Mouse (Mus musculus) embryonic facial prominence, embryonic 11.5 days (tissue): Measurements from ENCODE around the gene H1fx. TPM values are rescaled to one million over a fixed set of nuclear protein-coding genes. Genes with fewer than 3 reads are reported as not detected.
A peak's percentile ranks its signal among the peaks of the same experiment; 100 is the strongest.
"Not testable (repeated sequence)": the region's sequence is repeated elsewhere in the genome, so short reads cannot be mapped to it uniquely, and the experiment has no call there.

Source experiments
- ATAC-seq: fragments of 200-750 bp; cut with Nextera tagmentation; replicated peaks from 2 replicates; pipeline ENCODE4 v1.8.0; 2017; ENCODE audit warnings: low read depth; ENCODE audit not compliant: insufficient number of reproducible peaks, low FRiP score, low TSS enrichment
- DNase-seq: peaks from one replicate; pipeline ENCODE4 v3.0.0-alpha.2; 2015; ENCODE audit warnings: low spot score
- H3K27ac ChIP-seq: fragments of 300-500 bp; sonication (generic); replicated peaks from 2 replicates; pipeline ENCODE4 v1.5.1; 2014; ENCODE audit warnings: mild to moderate bottlenecking, low read depth, low read length, control low read depth
- H3K27me3 ChIP-seq: fragments of 300-500 bp; sonication (generic); 2 replicates; pipeline ENCODE4 v1.6.1; 2014; ENCODE audit warnings: mild to moderate bottlenecking, low read length, moderate library complexity, mixed read lengths; ENCODE audit not compliant: control insufficient read depth, insufficient read depth
- H3K36me3 ChIP-seq: fragments of 300-500 bp; sonication (generic); replicated peaks from 2 replicates; pipeline ENCODE4 v1.6.1; 2014; ENCODE audit warnings: low read depth, mild to moderate bottlenecking, low read length, moderate library complexity, mixed read lengths; ENCODE audit not compliant: control insufficient read depth, insufficient read depth
- H3K4me1 ChIP-seq: fragments of 300-500 bp; sonication (generic); 2 replicates; pipeline ENCODE4 v1.6.1; 2014; ENCODE audit warnings: low read length, mixed read lengths; ENCODE audit not compliant: control insufficient read depth, insufficient read depth
- H3K4me2 ChIP-seq: fragments of 300-500 bp; sonication (generic); 2 replicates; pipeline ENCODE4 v1.6.1; 2014; ENCODE audit warnings: low read depth, mild to moderate bottlenecking, control low read depth, low read length, moderate library complexity
- H3K4me3 ChIP-seq: fragments of 300-500 bp; sonication (generic); 2 replicates; pipeline ENCODE4 v1.5.1; 2014; ENCODE audit warnings: low read depth, low read length, control low read depth
- H3K9ac ChIP-seq: fragments of 300-500 bp; sonication (generic); replicated peaks from 2 replicates; pipeline ENCODE4 v1.6.1; 2014; ENCODE audit warnings: mild to moderate bottlenecking, control low read depth, low read length
- H3K9me3 ChIP-seq: fragments of 300-500 bp; sonication (generic); replicated peaks from 2 replicates; pipeline ENCODE4 v1.6.1; 2016; ENCODE audit warnings: mild to moderate bottlenecking, low read length, inconsistent platforms, mixed read lengths; ENCODE audit not compliant: control insufficient read depth
- WGBS: fragments of 180-500 bp; shearing (Covaris S2); extraction: QIAGEN DNeasy Blood & Tissue Kit; methylation state at CpG from one replicate; pipeline ENCODE4 v1.1.7; 2014; 5-methylcytosine and 5-hydroxymethylcytosine counted together
- polyA plus RNA-seq: library from polyadenylated mRNA; unstranded; fragments of >200 nt; fragmentation: Nextera tagmentation; extraction: Ambion mirVana; gene quantifications from 2 replicates; pipeline ENCODE4 v1.2.1, GENCODE M21; 2014

H1fx gene
- polyA plus RNA-seq, 1 experiment from 2014 or later, result 92.5 TPM

DNA sequence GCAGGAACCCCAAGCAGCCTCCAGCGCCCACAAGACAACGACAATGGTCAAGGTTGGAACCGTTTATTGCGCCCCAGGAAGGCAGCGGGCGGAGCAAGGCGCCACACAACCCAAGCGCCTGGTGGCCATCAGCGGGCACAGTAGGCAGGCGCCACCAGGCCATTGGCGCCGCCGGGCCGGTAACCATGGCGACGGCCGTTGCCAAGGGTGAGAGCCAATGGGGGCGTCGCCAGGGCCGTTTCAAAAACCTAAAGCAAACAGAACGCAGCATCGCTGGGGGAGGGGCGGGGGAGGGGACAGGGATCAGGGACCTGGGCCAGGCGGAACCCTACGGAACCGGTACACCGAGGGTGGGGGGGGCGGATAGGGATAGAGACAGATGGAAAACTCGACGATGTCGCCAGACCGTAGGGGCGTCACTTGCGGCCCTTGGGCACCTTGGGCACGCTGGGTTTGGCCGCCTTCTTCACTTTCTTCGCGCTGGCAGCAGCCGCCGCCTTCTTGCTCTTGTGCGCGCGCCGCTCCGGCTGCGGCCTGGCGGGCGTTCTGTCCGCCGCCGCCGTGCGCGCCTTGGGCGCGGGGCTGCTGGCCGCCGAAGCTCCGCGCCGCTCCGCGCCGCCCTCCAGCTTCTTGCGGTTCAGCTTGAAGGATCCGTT, 935 bp downstream of the H1fx start:
- Histone ChIP-seq H3K4me2 (peak overlapping the region; percentile 76), H3K27ac (peak overlapping the region; percentile 93), H3K4me1 (peaks cover 2% of the 10 kb centered on the region; the same call in 1 of the 2 replicates), H3K27me3 (no peaks in the 10 kb centered on the region), H3K36me3 (peaks cover 4% of the 10 kb centered on the region), H3K4me3 (peak overlapping the region; percentile 97), H3K9me3 (no peaks in the 10 kb centered on the region), H3K9ac (peak overlapping the region; percentile 97)
- WGBS, result 0% methylated on average over 46 of the region's 66 CpGs
- peak; percentile 85 for ATAC-seq
- peak; percentile 95 for DNase-seq

- peak overlapping the region; percentile 97 for H3K9ac ChIP-seq
- DNase-seq (no peak), ATAC-seq (no peak)
- 59% methylated on average over 3 of the region's 3 CpGs for WGBS
- peaks cover 2% of the 10 kb centered on the region; the same call in 1 of the 2 replicates for H3K36me3 ChIP-seq
- H3K4me1 ChIP-seq, result peaks cover 2% of the 10 kb centered on the region; the same call in 1 of the 2 replicates
- H3K4me2 ChIP-seq, result peak overlapping the region; percentile 76
- H3K27ac ChIP-seq, result peak overlapping the region; percentile 93; the same call in 1 of the 2 replicates
- H3K4me3 ChIP-seq, result peak overlapping the region; percentile 97
- H3K27me3 ChIP-seq, result no peaks in the 10 kb centered on the region
- H3K9me3 ChIP-seq, result no peaks in the 10 kb centered on the region
Observed at GRCm38 (mm10) chr6:87979728-87980127, 1.7 kb downstream of the H1fx start.

DNA sequence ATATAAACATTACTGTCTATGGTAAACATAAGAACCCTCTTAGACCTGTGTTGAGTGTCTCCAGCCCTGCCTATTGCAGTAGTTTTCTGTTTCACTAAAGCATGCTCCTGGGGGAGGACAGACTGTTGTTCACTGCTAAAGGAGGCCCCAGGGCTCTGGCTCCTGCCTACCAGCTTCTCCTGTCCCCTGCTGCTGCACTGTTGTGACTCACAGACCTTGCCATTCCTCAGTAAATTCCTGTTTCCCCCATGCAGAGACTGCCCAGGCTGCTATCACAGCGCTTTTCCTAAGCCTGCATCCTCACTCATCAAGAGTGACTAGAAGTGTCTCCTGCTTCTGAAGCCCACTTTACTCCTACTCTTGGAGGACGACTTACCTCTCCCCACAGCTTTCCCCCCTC, 11.4 kb downstream of the H1fx start:
- no peaks in the 10 kb centered on the region for H3K27me3 ChIP-seq
- no peaks in the 10 kb centered on the region for H3K9me3 ChIP-seq
- H3K9ac ChIP-seq, result no peak overlapping the region
- H3K4me1 ChIP-seq, result no peaks in the 10 kb centered on the region
- no peaks in the 10 kb centered on the region for H3K36me3 ChIP-seq
- WGBS, result 26% methylated on average over 2 of the region's 2 CpGs
- DNase-seq, result no peak
- H3K4me3 ChIP-seq, result no peak overlapping the region
- no peak overlapping the region for H3K27ac ChIP-seq
- no peak overlapping the region for H3K4me2 ChIP-seq
- no peak for ATAC-seq

DNA sequence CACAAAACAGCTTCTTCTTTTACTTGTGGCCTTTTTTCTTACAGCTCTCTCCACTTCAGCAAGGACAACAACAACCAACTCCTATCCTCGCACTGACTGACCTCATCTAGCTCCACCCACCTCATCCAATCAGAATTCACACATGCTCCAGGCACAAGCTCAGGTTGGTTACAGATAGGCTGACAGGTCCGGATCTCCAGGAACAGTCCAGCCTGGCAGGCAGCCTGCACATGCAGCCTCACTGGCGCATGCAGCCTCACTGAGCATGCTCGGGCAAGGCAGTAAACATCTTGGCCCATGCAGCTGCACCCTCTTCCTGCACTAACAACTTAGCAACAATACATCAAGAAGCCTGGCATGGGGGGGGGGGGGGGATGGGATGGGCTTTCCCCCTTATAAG, 19.0 kb downstream of the H1fx start:
- not testable (repeated sequence) for H3K36me3 ChIP-seq, DNase-seq, H3K4me1 ChIP-seq, H3K27ac ChIP-seq, H3K4me3 ChIP-seq, H3K9me3 ChIP-seq, H3K9ac ChIP-seq, H3K27me3 ChIP-seq, H3K4me2 ChIP-seq, ATAC-seq
- 66% methylated on average over 4 of the region's 4 CpGs for WGBS

DNA sequence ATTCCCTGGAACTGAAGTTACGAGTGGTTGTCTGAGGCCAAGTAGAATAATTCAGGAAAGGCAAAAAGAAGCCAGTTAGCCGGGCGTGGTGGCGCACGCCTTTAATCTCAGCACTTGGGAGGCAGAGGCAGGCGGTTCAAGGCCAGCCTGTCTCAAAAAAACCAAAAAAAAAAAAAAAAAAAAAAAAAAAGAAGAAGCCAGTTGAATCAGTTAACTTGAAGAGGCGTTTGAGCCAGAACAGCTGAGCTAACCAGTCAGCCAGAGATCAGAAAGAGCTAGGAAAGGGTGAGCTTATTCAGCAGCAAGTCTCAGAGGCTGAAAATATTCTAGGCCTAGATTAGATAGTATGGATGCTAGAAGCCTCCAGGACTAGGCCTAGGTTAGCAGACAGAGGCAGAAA, 39.3 kb downstream of the H1fx start:
- no peaks in the 10 kb centered on the region for H3K4me1 ChIP-seq
- no peak overlapping the region for H3K4me2 ChIP-seq
- no peaks in the 10 kb centered on the region for H3K27me3 ChIP-seq
- no peak for ATAC-seq
- no peak overlapping the region for H3K9ac ChIP-seq
- no peak for DNase-seq
- H3K4me3 ChIP-seq, result no peak overlapping the region
- no peaks in the 10 kb centered on the region for H3K36me3 ChIP-seq
- no peaks in the 10 kb centered on the region for H3K9me3 ChIP-seq
- WGBS, result 82% methylated on average over 7 of the region's 7 CpGs
- H3K27ac ChIP-seq, result no peak overlapping the region

- H3K27me3 ChIP-seq, result no peaks in the 10 kb centered on the region
- H3K4me3 ChIP-seq, result no peak overlapping the region
- H3K27ac ChIP-seq, result no peak overlapping the region
- ATAC-seq, result no peak
- no peaks in the 10 kb centered on the region for H3K9me3 ChIP-seq
- no peaks in the 10 kb centered on the region; the same call in 1 of the 2 replicates for H3K36me3 ChIP-seq
- H3K9ac ChIP-seq, result no peak overlapping the region
- DNase-seq, result no peak
- H3K4me1 ChIP-seq, result no peaks in the 10 kb centered on the region
- WGBS, result 84% methylated on average over 3 of the region's 3 CpGs
- no peak overlapping the region for H3K4me2 ChIP-seq
Observed at GRCm38 (mm10) chr6:87938941-87939340, 42.5 kb downstream of the H1fx start.

DNA sequence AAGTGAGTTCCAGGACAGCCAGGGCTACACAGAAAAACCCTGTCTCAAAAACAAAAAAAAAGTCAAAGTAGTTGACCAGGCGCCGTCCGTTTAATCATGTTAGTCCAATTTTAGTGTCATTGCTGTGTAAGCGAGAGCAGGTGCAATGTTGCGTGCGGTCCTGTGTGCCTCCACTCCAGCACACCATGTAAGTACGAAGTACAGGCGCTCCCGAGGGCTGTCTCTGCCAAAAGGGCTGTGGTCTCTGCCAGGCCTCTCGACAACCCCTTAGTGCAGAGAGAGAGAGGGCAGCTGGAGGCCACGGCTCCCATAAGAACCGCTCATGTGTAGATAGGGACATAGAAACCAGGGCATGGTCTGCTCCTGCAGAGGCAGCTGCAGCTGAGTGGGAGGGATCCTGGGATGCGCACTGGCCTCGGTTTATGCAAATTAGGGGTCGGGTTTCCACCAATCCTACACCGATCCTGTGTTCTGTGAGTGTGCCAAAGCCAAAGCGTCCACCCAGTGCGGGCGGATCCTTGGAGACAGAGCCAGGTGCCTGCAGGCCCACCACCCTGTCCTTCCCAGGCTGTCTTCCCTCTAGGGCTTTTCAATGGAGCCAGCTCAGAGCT, 44.2 kb downstream of the H1fx start:
- ATAC-seq, result peak; percentile 98
- 42% methylated on average over 19 of the region's 19 CpGs for WGBS
- peak; percentile 79 for DNase-seq
- no peak overlapping the region for H3K4me3 ChIP-seq
- no peaks in the 10 kb centered on the region for H3K27me3 ChIP-seq
- H3K27ac ChIP-seq, result no peak overlapping the region
- no peaks in the 10 kb centered on the region for H3K4me1 ChIP-seq
- H3K36me3 ChIP-seq, result no peaks in the 10 kb centered on the region; the same call in 1 of the 2 replicates
- no peak overlapping the region for H3K4me2 ChIP-seq
- H3K9me3 ChIP-seq, result no peaks in the 10 kb centered on the region
- H3K9ac ChIP-seq, result no peak overlapping the region

- no peaks in the 10 kb centered on the region for H3K27me3 ChIP-seq
- no peaks in the 10 kb centered on the region for H3K4me1 ChIP-seq
- H3K27ac ChIP-seq, result no peak overlapping the region
- WGBS, result 82% methylated on average over 5 of the region's 5 CpGs
- no peak overlapping the region for H3K4me3 ChIP-seq
- H3K4me2 ChIP-seq, result no peak overlapping the region
- H3K36me3 ChIP-seq, result no peaks in the 10 kb centered on the region; the same call in none of the 2 replicates
- no peak for ATAC-seq
- H3K9me3 ChIP-seq, result no peaks in the 10 kb centered on the region
- DNase-seq, result no peak
- H3K9ac ChIP-seq, result no peak overlapping the region
Observed at GRCm38 (mm10) chr6:87935037-87935436, 46.4 kb downstream of the H1fx start.
